Mouse (Mus musculus): Measurements from ENCODE around the gene Ncoa1. TPM values are rescaled to one million over a fixed set of nuclear protein-coding genes. Genes with fewer than 3 reads are reported as not detected.

The Ncoa1 gene
- total and polyA plus RNA-seq, 3 experiments: 36.0 to 65.0 (median 45.0) TPM

DNA sequence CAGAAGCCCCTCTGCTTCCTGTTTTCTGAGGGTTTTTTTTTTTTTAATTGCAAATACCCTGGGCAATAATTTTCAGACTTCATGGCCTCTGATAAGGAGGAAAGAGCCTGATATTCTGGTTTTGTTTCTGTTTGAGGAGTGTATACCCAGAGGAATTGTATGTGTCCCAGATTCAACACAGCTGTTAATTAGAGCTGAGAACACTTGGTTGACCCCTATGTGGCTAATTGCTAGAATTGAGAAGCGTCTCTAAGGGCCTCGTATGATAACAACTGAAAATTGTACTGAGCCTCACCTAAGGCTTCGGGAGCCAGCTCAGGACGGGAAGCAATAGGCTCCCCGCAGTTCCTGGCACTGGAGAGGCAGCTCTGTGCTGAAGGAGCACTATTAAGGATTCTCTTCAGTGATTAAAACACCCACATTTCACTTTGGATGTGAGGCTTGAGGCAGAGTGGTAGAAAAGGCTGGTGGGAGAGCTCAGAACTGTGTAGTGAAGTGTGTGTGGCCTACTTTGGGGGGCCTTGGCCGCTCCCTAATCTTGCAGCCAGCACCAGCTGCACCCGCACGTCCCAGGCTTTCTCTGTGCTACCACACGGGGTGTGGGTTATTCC, 46.8 kb upstream of the Ncoa1 start:
- TF ChIP-seq GATA1 (IDR thresholded peaks at IDR 0.05; ENCODE audit: low read depth, low read length) (0 out of 2 replicates have a peak, but pooled peaks have one; percentile 12), ZNF384 (IDR thresholded peaks at IDR 0.05; ENCODE audit: low read depth, low read length) (peak; percentile 75), RAD21 (IDR thresholded peaks at IDR 0.05; ENCODE audit: low read depth, low read length) (no peak), ELF1 (IDR thresholded peaks at IDR 0.05; ENCODE audit: low read depth, low read length) (no peak), MEF2A (IDR thresholded peaks at IDR 0.05; ENCODE audit: extremely low read depth, insufficient replicate concordance, low read depth, low read length, poor library complexity, severe bottlenecking) (no peak), ZKSCAN1 (IDR thresholded peaks at IDR 0.05; ENCODE audit: low read depth, low read length) (no peak), BHLHE40 (IDR thresholded peaks at IDR 0.05; ENCODE audit: borderline replicate concordance, low read depth, low read length) (no peak)
- Histone ChIP-seq H3K79me2 (ENCODE audit: control insufficient read depth, insufficient read depth, low read length, poor library complexity) (no peaks in the 10 kb centered on the region), H3K36me3 (ENCODE audit: control insufficient read depth in 1 of 2, insufficient read depth in 2 of 2, low read length in 2 of 2) (peaks cover 0 to 16% of the 10 kb centered on the region in 2 experiments; a peak in 2 of 4 replicates), H3K27ac (ENCODE audit: control insufficient read depth, low read depth, low read length) (peak overlapping the region; percentile 10; the same call in 1 of the 2 replicates), H3K4me1 (ENCODE audit: control insufficient read depth in 1 of 2, insufficient read depth in 2 of 2, low read length in 2 of 2) (peaks cover 0 to 22% of the 10 kb centered on the region in 2 experiments; a peak in 3 of 4 replicates), H3K4me3 (ENCODE audit: control insufficient read depth in 1 of 2, insufficient read depth in 1 of 2, low read depth in 2 of 2, low read length in 2 of 2) (peak overlapping the region; percentile 13 to 18), H3K27me3 (ENCODE audit: control insufficient read depth in 1 of 2, insufficient read depth in 2 of 2, low read length in 2 of 2) (no peaks in the 10 kb centered on the region), H3K9ac (ENCODE audit: control insufficient read depth, low read depth, low read length, poor library complexity, severe bottlenecking) (peak overlapping the region; percentile 58), H3K9me3 (replicated peaks; ENCODE audit: insufficient read depth, low read length) (no peaks in the 10 kb centered on the region)
- DNase-seq (ENCODE audit: low read depth, low spot score): no peak

DNA sequence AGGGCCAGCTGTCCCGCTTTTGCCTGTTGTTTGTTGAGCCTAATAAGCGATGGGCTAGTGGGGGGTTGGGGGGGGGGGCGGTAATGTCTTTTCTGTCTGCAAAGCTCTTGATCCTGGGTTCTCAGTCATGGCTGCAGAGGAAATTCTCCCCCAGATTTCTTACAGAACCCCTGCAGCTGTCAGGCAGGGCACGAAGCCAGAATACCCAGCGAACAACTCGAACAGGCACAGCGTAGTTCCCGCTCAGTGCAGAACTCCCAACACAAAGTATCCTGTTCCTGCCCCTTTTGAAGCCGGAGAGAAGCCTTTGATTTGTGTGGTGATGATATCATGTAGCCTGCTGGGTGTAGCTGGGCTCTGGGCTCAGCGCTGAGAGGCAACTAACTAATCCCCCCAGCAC, 46.2 kb upstream of the Ncoa1 start:
- DNase-seq (ENCODE audit: low read depth, low spot score): no peak
- TF ChIP-seq CTCF (IDR thresholded peaks at IDR 0.05 in 2 of 3, conservative IDR thresholded peaks at IDR 0.05 in 1 of 3; ENCODE audit: control insufficient read depth in 1 of 3, insufficient read depth in 1 of 3, low read depth in 2 of 3, low read length in 3 of 3, poor library complexity in 1 of 3, severe bottlenecking in 1 of 3) (no peak), TAL1 (IDR thresholded peaks at IDR 0.05; ENCODE audit: low read length) (no peak), MXI1 (IDR thresholded peaks at IDR 0.05; ENCODE audit: low read depth, low read length) (no peak)
- Histone ChIP-seq H3K4me3 (ENCODE audit: control insufficient read depth in 1 of 2, insufficient read depth in 1 of 2, low read depth in 2 of 2, low read length in 2 of 2) (no peak overlapping the region), H3K27ac (ENCODE audit: control insufficient read depth, low read depth, low read length) (no peak overlapping the region), H3K4me1 (ENCODE audit: control insufficient read depth in 1 of 2, insufficient read depth in 2 of 2, low read length in 2 of 2) (peaks cover 0 to 22% of the 10 kb centered on the region in 2 experiments; a peak in 3 of 4 replicates), H3K27me3 (ENCODE audit: control insufficient read depth in 1 of 2, insufficient read depth in 2 of 2, low read length in 2 of 2) (no peaks in the 10 kb centered on the region), H3K9me3 (replicated peaks; ENCODE audit: insufficient read depth, low read length) (no peaks in the 10 kb centered on the region), H3K9ac (ENCODE audit: control insufficient read depth, low read depth, low read length, poor library complexity, severe bottlenecking) (no peak overlapping the region), H3K79me2 (ENCODE audit: control insufficient read depth, insufficient read depth, low read length, poor library complexity) (no peaks in the 10 kb centered on the region), H3K36me3 (ENCODE audit: control insufficient read depth in 1 of 2, insufficient read depth in 2 of 2, low read length in 2 of 2) (peaks cover 0 to 16% of the 10 kb centered on the region in 2 experiments; a peak in 2 of 4 replicates)

DNA sequence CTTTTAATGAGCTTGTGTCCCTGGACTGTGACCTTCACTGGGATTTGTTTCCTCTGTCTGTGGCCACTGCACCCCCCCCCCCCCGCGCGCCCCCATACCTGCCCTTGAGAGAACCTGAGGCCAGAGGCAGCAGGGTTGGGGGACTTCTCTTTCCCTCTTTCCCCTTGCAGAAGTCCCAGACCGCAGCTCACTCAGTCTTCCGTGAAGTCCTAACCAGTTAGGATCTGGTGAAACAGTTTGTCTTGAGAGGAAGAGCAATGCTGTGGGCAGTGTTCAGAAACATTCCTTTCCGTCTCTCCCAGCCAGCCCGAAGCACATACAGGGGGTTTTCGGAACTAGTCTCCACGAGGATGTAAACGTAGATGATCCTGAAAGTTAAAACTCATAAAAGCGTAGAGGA, 42.0 kb upstream of the Ncoa1 start:
- Histone ChIP-seq H3K9me3 (replicated peaks; ENCODE audit: insufficient read depth, low read length) (no peaks in the 10 kb centered on the region), H3K27ac (ENCODE audit: control insufficient read depth, low read depth, low read length) (no peak overlapping the region), H3K27me3 (ENCODE audit: control insufficient read depth in 1 of 2, insufficient read depth in 2 of 2, low read length in 2 of 2) (no peaks in the 10 kb centered on the region), H3K4me3 (ENCODE audit: control insufficient read depth in 1 of 2, insufficient read depth in 1 of 2, low read depth in 2 of 2, low read length in 2 of 2) (no peak overlapping the region), H3K9ac (ENCODE audit: control insufficient read depth, low read depth, low read length, poor library complexity, severe bottlenecking) (no peak overlapping the region), H3K4me1 (ENCODE audit: control insufficient read depth in 1 of 2, insufficient read depth in 2 of 2, low read length in 2 of 2) (peaks cover 0 to 3% of the 10 kb centered on the region in 2 experiments; a peak in 2 of 4 replicates), H3K36me3 (ENCODE audit: control insufficient read depth in 1 of 2, insufficient read depth in 2 of 2, low read length in 2 of 2) (peaks cover 0 to 6% of the 10 kb centered on the region in 2 experiments; a peak in 2 of 4 replicates), H3K79me2 (ENCODE audit: control insufficient read depth, insufficient read depth, low read length, poor library complexity) (no peaks in the 10 kb centered on the region)
- DNase-seq (ENCODE audit: low read depth, low spot score): no peak
- TF ChIP-seq POLR2AphosphoS2 (IDR thresholded peaks at IDR 0.05; ENCODE audit: low read length): no peak
- TF ChIP-seq GATA1 (IDR thresholded peaks at IDR 0.05; ENCODE audit: low read depth, low read length): no peak
- no peak for TF ChIP-seq JUND (IDR thresholded peaks at IDR 0.05; ENCODE audit: low read depth, low read length)
- no peak for TF ChIP-seq SMC3 (IDR thresholded peaks at IDR 0.05; ENCODE audit: low read depth, low read length)

All from MEL (cell line).